Mouse (Mus musculus) limb, embryonic 15.5 days (tissue): Measurements from ENCODE around the gene Tob2. TPM values are rescaled to one million over a fixed set of nuclear protein-coding genes. Genes with fewer than 3 reads are reported as not detected.
A peak's percentile ranks its signal among the peaks of the same experiment; 100 is the strongest.

ENCODE experiments used
- ATAC-seq: fragments of 200-750 bp; cut with Nextera tagmentation; 2 replicates; pipeline ENCODE4 v1.8.0; 2017; ENCODE audit warnings: low read depth, moderate TSS enrichment; ENCODE audit not compliant: insufficient number of reproducible peaks, low FRiP score, low TSS enrichment
- H3K27ac ChIP-seq: fragments of 300-500 bp; sonication (generic); 2 replicates; pipeline ENCODE4 v1.5.1; 2015; ENCODE audit warnings: moderate library complexity, mild to moderate bottlenecking, inconsistent platforms
- H3K27me3 ChIP-seq: fragments of 300-500 bp; sonication (generic); 2 replicates; pipeline ENCODE4 v1.6.1; 2015; ENCODE audit warnings: inconsistent platforms
- H3K36me3 ChIP-seq: fragments of 300-500 bp; sonication (generic); 2 replicates; pipeline ENCODE4 v1.6.1; 2015; ENCODE audit warnings: inconsistent platforms
- H3K4me1 ChIP-seq: fragments of 300-500 bp; sonication (generic); 2 replicates; pipeline ENCODE4 v1.6.1; 2015; ENCODE audit warnings: inconsistent platforms
- H3K4me2 ChIP-seq: fragments of 300-500 bp; sonication (generic); 2 replicates; pipeline ENCODE4 v1.6.1; 2015; ENCODE audit warnings: mild to moderate bottlenecking, inconsistent platforms
- H3K4me3 ChIP-seq: fragments of 300-500 bp; sonication (generic); 2 replicates; pipeline ENCODE4 v1.5.1; 2015; ENCODE audit warnings: mild to moderate bottlenecking, inconsistent platforms
- H3K9ac ChIP-seq: fragments of 300-500 bp; sonication (generic); 2 replicates; pipeline ENCODE4 v1.6.1; 2015; ENCODE audit warnings: inconsistent platforms
- H3K9me3 ChIP-seq: fragments of 300-500 bp; sonication (generic); 2 replicates; pipeline ENCODE4 v1.6.1; 2016; ENCODE audit warnings: inconsistent platforms
- WGBS: fragments of 180-500 bp; shearing (Covaris S2); methylation state at CpG from one replicate; pipeline ENCODE4 v1.1.7; 2015; 5-methylcytosine and 5-hydroxymethylcytosine counted together
- polyA plus RNA-seq: library from polyadenylated mRNA; unstranded; fragments of >200 nt; fragmentation: Nextera tagmentation; extraction: Ambion mirVana; gene quantifications from 2 replicates; pipeline ENCODE4 v1.2.1, GENCODE M21; 2015

Gene Tob2
- polyA plus RNA-seq, 1 experiment from 2014 or later: 29.8 TPM

DNA sequence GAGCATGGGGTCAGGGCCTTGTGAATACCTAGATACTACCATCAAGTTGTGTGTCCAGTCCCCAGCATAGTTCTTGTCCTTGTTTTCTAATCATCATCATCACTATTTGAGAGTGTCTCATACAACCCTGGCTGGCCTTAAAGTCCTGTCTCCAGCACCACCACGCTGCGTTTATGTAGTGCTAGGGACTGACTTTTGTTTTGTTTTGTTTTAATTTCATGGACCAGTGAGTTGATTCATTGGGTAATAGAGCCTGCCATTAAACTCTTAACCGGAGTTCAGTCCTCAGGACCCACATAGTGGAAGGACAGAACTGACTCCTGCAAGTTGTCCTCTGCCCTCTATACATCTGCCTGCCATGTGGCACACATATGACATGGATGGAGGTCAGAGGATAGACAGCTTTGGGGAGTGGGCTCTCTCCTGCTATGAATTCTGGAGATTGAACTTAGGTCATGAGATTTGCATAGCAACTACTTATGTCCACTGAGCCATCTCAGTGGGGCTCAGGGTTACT, 26.9 kb upstream of the Tob2 start:
- 86% methylated on average over 3 of the region's 3 CpGs for WGBS
- no peak overlapping the region for H3K4me2 ChIP-seq
- no peak for ATAC-seq

DNA sequence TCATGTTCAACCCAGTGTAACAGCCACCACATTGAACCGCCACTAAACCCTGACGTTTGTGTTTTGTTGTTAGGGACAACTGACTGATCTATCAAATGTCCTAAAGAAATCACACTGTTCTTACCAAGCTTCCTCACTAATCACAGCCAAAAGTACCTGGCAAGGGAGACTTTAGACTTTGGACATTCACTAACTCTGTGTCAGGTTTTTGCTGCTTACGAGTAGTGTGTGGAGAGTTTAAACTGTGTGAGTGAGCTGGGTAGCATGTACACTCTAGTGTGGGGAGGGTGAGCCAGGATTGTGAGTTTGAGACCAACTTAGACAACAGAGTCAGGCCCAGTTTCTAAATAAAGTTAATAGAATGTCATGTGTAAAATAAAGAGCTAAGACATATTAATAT, 23.8 kb upstream of the Tob2 start:
- H3K9ac ChIP-seq: no peak overlapping the region
- no peak overlapping the region for H3K27ac ChIP-seq
- H3K4me2 ChIP-seq: no peak overlapping the region
- H3K27me3 ChIP-seq: no peaks in the 10 kb centered on the region
- peaks cover 20% of the 10 kb centered on the region for H3K36me3 ChIP-seq
- no peaks in the 10 kb centered on the region for H3K4me1 ChIP-seq
- WGBS: 86% methylated on average over 3 of the region's 3 CpGs
- ATAC-seq: no peak
- no peaks in the 10 kb centered on the region for H3K9me3 ChIP-seq
- no peak overlapping the region for H3K4me3 ChIP-seq

More for the DNA sequence above, 26.9 kb upstream of the Tob2 start:
- Histone ChIP-seq H3K9me3 (no peaks in the 10 kb centered on the region), H3K9ac (no peak overlapping the region), H3K4me1 (no peaks in the 10 kb centered on the region), H3K4me3 (no peak overlapping the region), H3K36me3 (peaks cover 47% of the 10 kb centered on the region), H3K27me3 (no peaks in the 10 kb centered on the region), H3K27ac (no peak overlapping the region)

DNA sequence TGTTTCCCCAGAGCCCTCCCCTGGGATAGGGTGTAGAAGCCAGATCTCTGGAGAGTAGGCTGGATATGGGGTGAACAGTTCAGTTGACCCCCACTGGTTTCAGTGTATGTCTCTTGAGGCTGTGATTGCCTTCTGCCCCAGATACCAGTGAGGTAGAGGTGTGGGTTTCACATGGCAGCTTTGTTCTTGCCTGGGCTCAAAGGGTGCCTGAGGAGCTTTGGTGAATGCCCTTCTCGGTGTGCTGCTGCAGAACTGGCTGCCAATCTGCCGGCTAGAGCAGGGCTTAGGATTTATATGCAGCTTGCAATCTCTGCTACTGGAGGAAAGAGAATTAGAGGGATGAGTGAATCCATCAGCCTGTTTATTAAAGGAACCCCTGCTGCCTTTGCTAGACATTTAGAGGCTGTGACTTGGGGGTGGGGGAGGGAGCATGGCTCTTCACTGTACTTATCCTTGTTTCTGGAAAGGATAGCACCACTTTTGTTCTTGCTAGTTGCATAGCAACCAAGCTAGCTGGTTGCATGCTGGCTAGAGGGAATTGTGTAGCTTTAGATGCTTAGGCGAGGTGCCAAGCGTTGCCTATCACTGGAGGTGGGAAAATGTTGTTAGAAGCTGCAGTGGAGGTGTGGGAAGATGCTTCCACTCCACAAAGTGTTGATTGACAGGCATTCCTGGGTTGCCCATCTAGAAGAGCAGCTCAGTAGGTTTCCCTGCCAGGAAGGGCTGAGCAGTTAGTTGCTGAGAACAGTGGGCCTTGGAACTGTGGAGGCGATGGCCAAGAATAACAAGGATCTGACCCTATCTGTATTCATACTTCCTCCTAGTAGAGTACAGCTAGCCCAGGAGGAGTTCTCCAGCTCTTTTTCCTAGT, 21.2 kb upstream of the Tob2 start:
- Histone ChIP-seq H3K4me2 (no peak overlapping the region), H3K27ac (no peak overlapping the region), H3K36me3 (peaks cover 11% of the 10 kb centered on the region), H3K9ac (no peak overlapping the region), H3K9me3 (no peaks in the 10 kb centered on the region), H3K27me3 (no peaks in the 10 kb centered on the region), H3K4me1 (no peaks in the 10 kb centered on the region), H3K4me3 (no peak overlapping the region)
- WGBS: 79% methylated on average over 5 of the region's 5 CpGs
- ATAC-seq: no peak

DNA sequence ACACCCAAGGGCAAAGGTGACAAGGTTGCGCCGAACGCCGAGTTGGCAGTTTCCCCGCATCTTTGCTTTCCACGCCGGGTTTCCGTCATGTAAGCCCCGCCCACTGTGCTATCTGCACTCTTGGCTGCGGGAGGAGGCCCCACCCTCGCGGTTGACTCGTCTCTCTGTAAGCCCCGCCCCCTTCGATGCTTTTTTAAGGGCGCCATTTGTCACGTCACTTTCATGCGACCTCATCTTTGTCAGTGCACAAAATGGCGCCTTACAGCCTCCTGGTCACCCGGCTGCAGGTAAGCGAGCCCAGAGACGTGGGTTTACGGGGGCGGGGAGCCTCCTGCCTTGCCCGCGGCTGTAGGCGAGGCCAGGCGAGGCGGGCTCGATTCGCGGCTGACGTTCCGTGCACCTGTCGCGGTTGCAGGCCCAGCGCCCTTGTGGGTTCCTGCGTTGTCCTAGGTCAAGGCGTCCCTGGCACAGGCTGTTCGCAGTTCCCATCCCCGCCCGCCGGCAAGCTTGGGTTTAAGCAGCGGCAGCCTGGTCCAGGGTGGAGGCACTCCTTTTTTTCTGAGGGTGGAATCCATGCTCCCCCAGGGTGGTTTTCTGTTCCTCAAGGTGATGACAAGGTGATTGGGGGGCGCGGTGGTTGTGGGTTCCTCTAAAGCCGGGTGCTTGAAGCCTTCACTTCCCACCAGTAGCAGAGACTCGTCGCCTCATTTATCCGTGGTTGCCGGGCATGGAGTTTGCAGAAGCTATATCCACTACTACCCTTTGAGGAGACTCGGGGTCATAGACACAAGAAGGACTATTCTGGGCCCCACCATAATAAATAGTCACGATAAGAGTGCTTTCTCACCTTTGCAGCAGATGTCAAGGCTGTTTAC, 13.9 kb upstream of the Tob2 start, which contains the start of gene Aco2:
TSS of gene Aco2 (plus strand) at position 48 of the 875 bp plus-strand sequence.
- peak within 1 kb of the TSS; percentile 95 for H3K9ac ChIP-seq
- H3K4me1 ChIP-seq: peaks cover 12% of the 10 kb centered on the region
- WGBS: under 1% methylated on average over 52 of the region's 53 CpGs
- H3K27me3 ChIP-seq: no peaks in the 10 kb centered on the region
- H3K36me3 ChIP-seq: peaks cover 33% of the 10 kb centered on the region
- H3K27ac ChIP-seq: peak within 1 kb of the TSS; percentile 99
- H3K4me2 ChIP-seq: peak within 1 kb of the TSS; percentile 81
- H3K9me3 ChIP-seq: no peaks in the 10 kb centered on the region
- peak; percentile 89 for ATAC-seq
- H3K4me3 ChIP-seq: peak within 1 kb of the TSS; percentile 100

DNA sequence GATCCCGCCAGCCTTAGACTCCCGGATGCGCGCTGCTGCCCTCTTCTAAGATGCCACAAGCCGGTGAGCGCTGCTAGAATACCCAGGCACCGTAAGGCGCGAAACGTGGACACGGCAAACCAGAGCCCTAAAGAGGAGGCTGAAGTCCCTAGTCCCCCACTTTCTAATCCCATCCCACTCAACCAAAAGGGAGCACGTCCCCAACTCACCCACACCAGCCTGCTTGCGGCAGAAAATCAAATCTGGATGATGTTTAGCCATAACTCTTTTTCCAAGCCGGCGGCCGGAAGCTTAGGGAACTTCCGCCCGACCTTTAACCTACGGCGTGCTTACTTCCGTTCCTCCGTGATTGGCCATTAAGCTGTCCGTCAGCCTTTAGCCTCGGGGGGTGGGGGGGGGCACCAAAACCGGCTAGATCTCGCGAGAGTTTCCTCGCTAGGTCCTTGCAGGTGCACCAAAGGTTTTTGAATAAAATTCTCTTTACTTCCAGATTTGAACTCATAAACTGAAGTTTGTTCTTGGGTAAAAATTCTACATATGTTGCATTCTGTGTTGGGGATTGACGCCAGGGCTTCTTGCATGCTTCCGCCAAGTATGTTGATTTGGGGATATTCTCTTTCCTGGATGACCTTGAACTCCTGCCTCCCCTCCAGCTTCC, 13.1 kb upstream of the Tob2 start, which contains the start of gene Phf5a:
TSS of gene Phf5a (minus strand) at position 308 of the 658 bp plus-strand sequence.
- WGBS: under 1% methylated on average over 30 of the region's 30 CpGs
- Histone ChIP-seq H3K4me2 (peak within 1 kb of the TSS; percentile 81), H3K9me3 (no peaks in the 10 kb centered on the region), H3K27ac (peak within 1 kb of the TSS; percentile 99), H3K36me3 (peaks cover 40% of the 10 kb centered on the region), H3K4me3 (peak within 1 kb of the TSS; percentile 100), H3K9ac (peak within 1 kb of the TSS; percentile 95), H3K4me1 (peaks cover 12% of the 10 kb centered on the region), H3K27me3 (no peaks in the 10 kb centered on the region)
- peak; percentile 91 for ATAC-seq

DNA sequence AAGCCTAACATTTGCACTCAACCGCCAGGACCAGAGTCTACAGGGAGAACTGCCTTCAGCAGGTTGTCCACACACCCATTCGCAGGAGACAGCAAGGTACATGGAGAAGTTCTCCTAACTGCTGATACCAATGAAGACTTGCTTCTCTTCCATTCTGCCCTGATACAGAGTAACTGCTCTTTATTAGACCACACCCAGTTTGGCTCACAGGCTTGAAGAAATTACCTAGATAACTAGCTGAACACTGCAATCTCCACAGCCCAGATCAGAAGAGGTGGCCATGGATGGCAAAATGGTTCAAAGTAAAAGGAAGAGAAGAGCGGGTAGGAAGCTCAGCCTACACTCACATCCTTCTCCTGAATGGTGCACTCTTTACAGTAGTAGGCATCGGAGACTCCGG, 11.4 kb upstream of the Tob2 start:
- Histone ChIP-seq H3K27ac (no peak overlapping the region), H3K4me1 (peaks cover 12% of the 10 kb centered on the region), H3K9me3 (no peaks in the 10 kb centered on the region), H3K27me3 (no peaks in the 10 kb centered on the region), H3K36me3 (peaks cover 58% of the 10 kb centered on the region), H3K4me3 (no peak overlapping the region), H3K9ac (no peak overlapping the region), H3K4me2 (no peak overlapping the region)
- WGBS: 97% methylated on average over 5 of the region's 5 CpGs
- no peak for ATAC-seq

DNA sequence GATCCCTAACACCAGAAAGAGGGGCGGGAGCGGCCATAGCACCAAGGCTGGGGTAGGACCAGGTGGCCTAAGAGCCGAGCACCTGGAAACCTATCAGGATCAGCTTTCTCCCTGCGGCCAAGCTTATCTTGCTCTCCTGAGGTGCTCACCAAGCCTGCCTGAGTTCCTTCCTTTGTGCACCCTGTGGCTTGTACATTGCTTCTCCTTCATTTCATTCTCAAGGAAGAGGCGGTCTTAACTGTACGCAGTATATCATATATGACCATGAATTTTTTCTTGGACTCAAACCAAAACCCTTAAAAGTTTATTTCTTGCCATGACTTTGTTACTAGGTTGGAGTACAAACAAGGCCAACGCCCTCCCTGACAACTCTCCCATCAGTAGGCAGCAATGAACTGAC, 5.6 kb upstream of the Tob2 start:
- no peaks in the 10 kb centered on the region for H3K27me3 ChIP-seq
- H3K27ac ChIP-seq: no peak overlapping the region
- ATAC-seq: no peak
- H3K4me1 ChIP-seq: 0 out of 2 replicates have a peak, but pooled peaks cover 5% of the 10 kb centered on the region
- H3K9me3 ChIP-seq: no peaks in the 10 kb centered on the region
- 87% methylated on average over 7 of the region's 7 CpGs for WGBS
- peaks cover 55% of the 10 kb centered on the region for H3K36me3 ChIP-seq
- no peak overlapping the region for H3K4me3 ChIP-seq
- no peak overlapping the region for H3K9ac ChIP-seq
- H3K4me2 ChIP-seq: no peak overlapping the region

DNA sequence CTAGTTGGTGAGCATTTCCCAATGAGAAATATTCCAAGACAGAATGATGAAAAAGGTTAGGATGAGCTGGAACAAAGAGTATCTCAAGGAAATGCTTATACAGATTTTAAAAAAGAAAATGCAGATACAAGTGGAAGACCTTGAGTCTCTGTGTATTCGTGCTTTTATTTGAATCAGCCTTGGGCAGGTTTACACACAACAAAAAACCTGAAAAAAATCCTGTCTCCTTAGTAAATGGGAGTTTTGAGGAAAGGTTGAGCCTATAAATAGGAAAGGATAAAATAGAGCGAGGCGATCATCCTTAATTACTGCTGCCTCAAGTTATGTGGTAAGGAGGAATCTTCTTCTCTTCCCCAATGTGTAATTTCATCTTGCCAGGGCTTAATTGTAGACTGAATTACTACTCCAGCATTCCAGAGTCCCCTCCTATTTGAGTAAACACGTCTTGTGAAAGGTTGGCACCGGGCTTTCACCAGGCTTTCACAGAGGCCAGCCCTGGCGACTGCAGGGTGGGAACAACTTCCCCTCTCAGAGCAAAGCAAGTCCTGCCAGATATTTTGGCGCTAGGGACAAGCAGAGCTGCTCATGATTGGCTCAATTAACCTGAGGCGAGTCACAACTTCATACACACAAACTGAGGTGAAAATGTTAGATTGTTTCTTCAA, 2.0 kb upstream of the Tob2 start:
- peaks cover 13% of the 10 kb centered on the region for H3K4me1 ChIP-seq
- H3K27ac ChIP-seq: peak overlapping the region; percentile 95
- peak overlapping the region; percentile 27; the same call in 1 of the 2 replicates for H3K4me2 ChIP-seq
- H3K9me3 ChIP-seq: no peaks in the 10 kb centered on the region
- H3K27me3 ChIP-seq: no peaks in the 10 kb centered on the region
- peak overlapping the region; percentile 91 for H3K4me3 ChIP-seq
- H3K36me3 ChIP-seq: peaks cover 18% of the 10 kb centered on the region
- H3K9ac ChIP-seq: no peak overlapping the region
- WGBS: 32% methylated on average over 8 of the region's 8 CpGs
- ATAC-seq: no peak

DNA sequence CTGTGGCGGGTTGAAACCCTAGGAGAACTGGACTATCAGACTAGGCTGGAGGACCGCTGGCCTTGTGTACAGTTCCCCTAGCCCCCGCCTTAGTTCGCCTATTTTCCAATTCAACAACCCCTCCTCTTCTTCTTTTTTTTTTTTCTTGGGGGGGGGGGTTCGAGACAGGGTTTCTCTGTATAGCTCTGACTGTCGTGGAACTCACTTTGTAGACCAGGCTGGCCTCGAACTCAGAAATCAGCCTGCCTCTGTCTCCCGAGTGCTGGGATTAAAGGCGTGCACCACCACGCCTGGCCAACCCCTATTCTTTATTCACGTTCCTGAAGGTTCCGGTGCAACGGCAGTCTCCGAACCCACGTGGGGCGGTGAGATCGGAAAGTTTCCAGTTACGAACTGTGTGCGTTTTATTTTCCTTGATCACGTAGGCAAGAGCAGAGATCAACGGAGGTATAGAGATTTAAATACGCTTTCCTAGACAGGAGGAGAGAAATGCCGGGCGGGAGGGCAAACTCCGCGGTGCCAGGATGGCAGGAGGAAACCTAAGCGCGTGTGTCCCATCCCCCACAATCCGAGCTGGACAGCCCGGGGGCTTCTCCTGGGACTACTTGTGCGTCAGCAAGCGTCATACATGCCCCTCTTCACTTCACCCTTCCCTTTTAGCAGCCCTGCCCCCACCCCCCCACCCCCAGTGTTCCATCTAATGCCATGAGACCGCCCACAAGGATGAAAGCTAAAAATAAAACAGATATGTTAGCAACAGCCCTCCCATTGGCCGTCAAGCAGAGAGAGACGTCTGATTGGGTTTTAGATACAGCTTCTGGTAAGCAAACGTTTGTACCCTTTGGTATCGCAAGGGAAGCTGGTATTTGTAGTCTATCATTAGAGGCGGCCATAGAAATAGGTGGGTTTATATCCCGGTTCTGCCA, 997 bp upstream of the Tob2 start:
- Histone ChIP-seq H3K4me2 (peak overlapping the region; percentile 84), H3K36me3 (peaks cover 11% of the 10 kb centered on the region), H3K4me3 (peak overlapping the region; percentile 91), H3K9ac (peak overlapping the region; percentile 93), H3K4me1 (peaks cover 20% of the 10 kb centered on the region), H3K9me3 (no peaks in the 10 kb centered on the region), H3K27ac (peak overlapping the region; percentile 95), H3K27me3 (no peaks in the 10 kb centered on the region)
- peak; percentile 86 for ATAC-seq
- under 1% methylated on average over 39 of the region's 39 CpGs for WGBS

DNA sequence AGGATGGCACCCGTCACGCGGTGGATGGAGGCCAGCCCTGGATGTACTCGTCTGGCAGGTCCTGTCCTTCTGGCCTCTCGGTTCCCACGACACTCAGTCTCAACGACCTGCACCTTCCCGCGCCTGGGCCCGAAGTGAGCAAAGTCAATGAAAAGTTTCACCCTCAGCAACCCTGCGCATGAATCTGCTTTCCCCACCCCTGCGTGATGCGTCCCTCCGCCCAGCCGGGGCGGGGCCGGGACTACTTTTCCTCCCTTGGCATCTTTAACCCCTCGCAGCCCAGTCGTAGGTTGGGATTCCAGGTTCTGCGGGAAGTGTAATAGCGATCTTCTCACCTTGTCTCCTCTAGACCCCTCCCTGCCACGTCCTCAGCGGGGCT, 469 bp downstream of the Tob2 start:
- under 1% methylated on average over 23 of the region's 23 CpGs for WGBS
- ATAC-seq: peak; percentile 15; the same call in 1 of the 2 replicates
- Histone ChIP-seq H3K9me3 (no peaks in the 10 kb centered on the region), H3K4me2 (peak overlapping the region; percentile 84), H3K4me1 (peaks cover 24% of the 10 kb centered on the region), H3K36me3 (peaks cover 12% of the 10 kb centered on the region), H3K4me3 (peak overlapping the region; percentile 91), H3K27ac (peak overlapping the region; percentile 95), H3K27me3 (no peaks in the 10 kb centered on the region), H3K9ac (peak overlapping the region; percentile 93)
